Mouse (Mus musculus) heart, postnatal 0 days (tissue): ENCODE results near the gene Ifitm3. TPM values are rescaled to one million over a fixed set of nuclear protein-coding genes. Genes with fewer than 3 reads are reported as not detected.
"Not testable (repeated sequence)": the region's sequence is repeated elsewhere in the genome, so short reads cannot be mapped to it uniquely, and the experiment has no call there.

Source experiments
- ATAC-seq: fragments of 200-750 bp; cut with Nextera tagmentation; 2 replicates; pipeline ENCODE4 v1.8.0; 2017; ENCODE audit warnings: low read depth, moderate number of reproducible peaks, moderate library complexity; ENCODE audit not compliant: insufficient read depth
- DNase-seq: peaks from one replicate; pipeline ENCODE4 v3.0.0-alpha.2; 2016; ENCODE audit warnings: low spot score
- H3K27ac ChIP-seq: fragments of 300-500 bp; sonication (generic); 2 replicates; pipeline ENCODE4 v1.5.1; 2014; ENCODE audit warnings: low read depth, mild to moderate bottlenecking
- H3K27me3 ChIP-seq: fragments of 300-500 bp; sonication (generic); 2 replicates; pipeline ENCODE4 v1.6.1; 2014; ENCODE audit warnings: low read length, mixed read lengths; ENCODE audit not compliant: control insufficient read depth, insufficient read depth
- H3K36me3 ChIP-seq: fragments of 300-500 bp; sonication (generic); replicated peaks from 2 replicates; pipeline ENCODE4 v1.6.1; 2014; ENCODE audit warnings: low read length, mixed read lengths; ENCODE audit not compliant: control insufficient read depth, insufficient read depth
- H3K4me1 ChIP-seq: fragments of 300-500 bp; sonication (generic); 2 replicates; pipeline ENCODE4 v1.6.1; 2014; ENCODE audit warnings: antibody characterized with exemption; ENCODE audit not compliant: control insufficient read depth, insufficient read depth
- H3K4me2 ChIP-seq: fragments of 300-500 bp; sonication (generic); 2 replicates; pipeline ENCODE4 v1.6.1; 2014; ENCODE audit warnings: low read depth, mild to moderate bottlenecking, low read length, moderate library complexity
- H3K4me3 ChIP-seq: fragments of 300-500 bp; sonication (generic); 2 replicates; pipeline ENCODE4 v1.5.1; 2014; ENCODE audit warnings: low read depth, low read length
- H3K9ac ChIP-seq: fragments of 300-500 bp; sonication (generic); replicated peaks from 2 replicates; pipeline ENCODE4 v1.6.1; 2014; ENCODE audit warnings: low read depth, low read length, mixed read lengths
- H3K9me3 ChIP-seq: fragments of 300-500 bp; sonication (generic); replicated peaks from 2 replicates; pipeline ENCODE4 v1.6.1; 2016; ENCODE audit warnings: low read length; ENCODE audit not compliant: control insufficient read depth
- CTCF ChIP-seq: IDR thresholded peaks from 2 replicates; pipeline ENCODE4 v1.5.1; 2016; ENCODE audit warnings: antibody characterized with exemption, control low read depth, low read depth
- EP300 ChIP-seq: IDR thresholded peaks from 2 replicates; pipeline ENCODE4 v1.6.1; 2016; ENCODE audit warnings: antibody characterized with exemption, low read depth
- WGBS: fragments of 180-500 bp; shearing (Covaris S2); extraction: QIAGEN DNeasy Blood & Tissue Kit; methylation state at CpG from one replicate; pipeline ENCODE4 v1.1.7; 2014; 5-methylcytosine and 5-hydroxymethylcytosine counted together
- polyA plus RNA-seq: library from polyadenylated mRNA; unstranded; fragments of >200 nt; fragmentation: Nextera tagmentation; extraction: Ambion mirVana; gene quantifications from 2 replicates; pipeline ENCODE4 v1.2.1, GENCODE M21; 2015
- total RNA-seq: library from RNA; depleted of rRNA; stranded (reverse); fragments of >200 nt; gene quantifications from 2 replicates; pipeline ENCODE4 v1.2.3, GENCODE M21; 2014; ENCODE audit warnings: low replicate concordance

Gene Ifitm3
- total and polyA plus RNA-seq, 2 experiments from 2014 or later, result 148 to 230 TPM

DNA sequence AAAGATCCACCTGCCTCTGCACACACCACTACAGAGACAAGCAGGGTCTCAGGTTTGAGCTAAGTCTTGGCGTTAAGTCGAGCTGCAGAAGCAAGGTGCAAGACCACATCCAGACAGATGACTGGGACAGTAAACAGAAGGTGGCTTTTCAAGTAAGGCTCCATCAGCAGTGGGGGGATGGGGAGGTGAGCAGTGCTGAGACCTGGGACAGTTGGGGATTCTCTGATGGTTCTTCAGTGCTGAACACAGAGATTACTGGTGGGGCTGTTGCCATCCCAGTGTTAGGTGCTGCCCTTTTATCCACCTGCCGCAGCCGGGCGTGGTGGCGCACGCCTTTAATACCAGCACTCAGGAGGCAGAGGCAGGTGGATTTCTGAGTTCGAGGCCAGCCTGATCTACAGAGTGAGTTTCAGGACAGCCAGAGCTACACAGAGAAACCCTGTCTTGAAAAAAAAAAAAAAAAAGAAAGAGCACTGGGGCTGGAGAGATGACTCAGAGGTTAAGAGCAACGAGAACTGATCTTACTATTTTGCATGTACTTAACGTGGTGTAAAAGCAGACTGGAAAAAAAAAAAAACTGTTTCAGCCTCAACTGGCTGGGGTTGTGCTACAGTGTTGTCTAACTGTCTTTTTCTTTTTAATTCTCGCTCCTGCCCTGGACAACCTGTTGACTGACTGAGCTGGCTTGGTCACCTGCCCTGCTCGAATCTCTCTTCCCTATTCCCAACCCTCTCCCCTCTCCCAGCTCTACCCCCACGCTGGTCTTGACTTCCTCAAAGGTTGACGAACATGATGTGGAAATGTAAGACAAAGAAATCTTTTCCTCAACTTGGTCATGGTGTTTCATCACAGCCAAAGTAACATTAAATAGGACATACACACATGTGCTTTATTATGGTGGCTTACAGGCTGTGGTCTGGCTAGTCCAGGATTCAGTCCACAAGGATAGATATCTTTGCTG is 11.2 kb upstream of the Ifitm3 start:
- no peak for ATAC-seq
- Histone ChIP-seq H3K4me3 (no peak overlapping the region), H3K4me1 (peaks cover 5% of the 10 kb centered on the region; the same call in 1 of the 2 replicates), H3K36me3 (no peaks in the 10 kb centered on the region), H3K9me3 (no peaks in the 10 kb centered on the region), H3K4me2 (no peak overlapping the region), H3K27me3 (no peaks in the 10 kb centered on the region), H3K27ac (no peak overlapping the region), H3K9ac (no peak overlapping the region)
- DNase-seq, result no peak
- WGBS, result 66% methylated on average over 14 of the region's 14 CpGs
- TF ChIP-seq EP300, result no peak
- no peak for TF ChIP-seq CTCF

DNA sequence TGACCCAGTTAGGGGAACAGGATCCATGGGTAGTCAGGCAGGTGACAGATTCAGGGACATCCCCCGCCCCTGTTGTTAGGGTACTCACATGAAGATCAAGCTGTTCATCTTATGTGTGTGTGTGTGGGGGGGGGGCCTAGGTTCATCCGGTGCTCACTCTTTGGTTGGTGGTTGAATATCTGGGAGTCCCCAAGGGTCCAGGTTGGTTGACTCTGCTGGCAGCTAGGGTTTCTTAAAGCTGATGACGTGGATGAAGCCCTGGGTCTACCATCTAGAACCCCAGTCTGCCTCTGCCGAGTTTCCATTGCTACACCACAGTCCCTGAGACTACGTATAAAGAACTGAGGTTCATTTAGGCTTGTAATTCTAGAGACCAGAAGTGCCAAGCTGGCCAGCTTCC is 8.5 kb upstream of the Ifitm3 start:
- no peak for DNase-seq
- Histone ChIP-seq H3K4me2 (no peak overlapping the region), H3K9ac (no peak overlapping the region), H3K27ac (no peak overlapping the region), H3K36me3 (no peaks in the 10 kb centered on the region), H3K4me3 (no peak overlapping the region), H3K4me1 (no peaks in the 10 kb centered on the region), H3K27me3 (no peaks in the 10 kb centered on the region), H3K9me3 (no peaks in the 10 kb centered on the region)
- ATAC-seq, result no peak
- WGBS, result 86% methylated on average over 5 of the region's 5 CpGs
- TF ChIP-seq EP300 (no peak), CTCF (no peak)

DNA sequence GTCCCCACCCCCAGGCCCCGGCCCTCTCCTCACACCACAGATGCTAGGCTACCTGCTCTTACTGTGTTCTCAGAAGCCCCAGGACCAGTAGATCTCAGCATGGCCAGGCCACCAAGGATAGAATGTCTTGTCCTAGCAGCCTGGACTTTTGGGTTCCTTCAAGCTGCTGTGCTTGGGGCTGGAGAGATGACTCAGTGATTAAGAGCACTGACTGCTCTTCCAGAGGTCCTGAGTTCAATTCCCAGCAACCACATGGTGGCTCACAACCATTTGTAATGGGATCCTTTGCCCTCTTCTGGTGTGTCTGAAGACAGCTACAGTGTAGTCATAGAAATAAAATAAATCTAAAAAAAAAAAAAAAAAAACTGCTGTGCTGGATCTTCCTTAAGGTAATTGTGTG is 7.3 kb upstream of the Ifitm3 start, which contains the start of gene Ifitm6:
TSS of gene Ifitm6 (minus strand) at position 101 of the 400 bp plus-strand sequence.
- not testable (repeated sequence) for H3K4me3 ChIP-seq, H3K27me3 ChIP-seq, H3K9me3 ChIP-seq, H3K36me3 ChIP-seq, ATAC-seq, H3K9ac ChIP-seq, H3K4me2 ChIP-seq, DNase-seq, H3K27ac ChIP-seq, H3K4me1 ChIP-seq
- 81% methylated on average over 1 of the region's 1 CpGs for WGBS

DNA sequence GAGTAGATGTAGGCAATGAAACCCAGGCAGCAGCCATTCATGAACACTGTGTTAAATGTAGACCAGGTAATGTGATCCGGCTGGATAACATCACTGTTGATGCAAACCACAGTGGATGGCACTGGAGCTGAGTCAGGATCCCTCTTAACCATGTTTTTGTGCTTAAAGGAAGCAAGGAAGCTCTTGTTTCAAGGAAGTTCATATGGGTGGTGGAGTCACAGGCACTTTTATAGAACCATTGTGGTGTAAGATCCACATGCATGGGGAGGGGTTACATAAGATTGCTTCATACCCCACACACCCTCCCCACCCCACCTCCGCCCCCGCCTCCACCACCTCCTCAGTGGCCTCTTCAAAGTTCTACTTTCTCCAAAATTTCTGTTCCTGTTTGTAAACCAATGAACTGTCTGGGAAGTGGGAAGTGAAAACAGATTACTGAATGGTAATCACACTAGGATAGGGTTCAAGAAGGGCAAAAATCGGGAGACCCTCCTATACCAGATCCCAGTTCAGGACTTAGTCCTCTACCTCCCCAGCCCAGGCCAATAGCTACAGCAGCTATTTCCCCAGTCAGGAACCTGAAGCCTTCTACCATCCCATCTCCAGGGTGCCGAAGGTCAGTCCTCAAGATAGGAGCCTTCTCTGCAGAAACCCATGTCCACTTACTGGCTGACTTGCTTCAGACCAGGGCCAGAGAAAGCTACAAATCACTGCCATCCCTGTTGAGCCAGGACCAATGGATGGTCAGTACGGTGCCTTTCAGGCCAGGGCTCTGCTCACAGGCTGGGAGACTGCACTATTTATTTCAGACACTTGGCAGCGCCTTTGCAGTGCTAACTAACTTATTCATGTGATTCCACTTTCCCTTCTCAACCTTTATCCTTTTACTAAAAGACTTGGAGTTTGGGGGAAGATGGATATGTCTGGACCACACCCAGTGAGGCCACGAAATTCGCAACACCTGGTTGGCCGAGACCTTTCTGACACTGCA is 6.4 kb upstream of the Ifitm3 start:
- Histone ChIP-seq H3K4me3 (no peak overlapping the region), H3K27me3 (no peaks in the 10 kb centered on the region), H3K9ac (no peak overlapping the region), H3K36me3 (no peaks in the 10 kb centered on the region), H3K27ac (no peak overlapping the region), H3K4me1 (no peaks in the 10 kb centered on the region), H3K9me3 (no peaks in the 10 kb centered on the region), H3K4me2 (no peak overlapping the region)
- no peak for DNase-seq
- TF ChIP-seq CTCF (no peak), EP300 (no peak)
- WGBS, result 77% methylated on average over 10 of the region's 10 CpGs
- no peak for ATAC-seq

DNA sequence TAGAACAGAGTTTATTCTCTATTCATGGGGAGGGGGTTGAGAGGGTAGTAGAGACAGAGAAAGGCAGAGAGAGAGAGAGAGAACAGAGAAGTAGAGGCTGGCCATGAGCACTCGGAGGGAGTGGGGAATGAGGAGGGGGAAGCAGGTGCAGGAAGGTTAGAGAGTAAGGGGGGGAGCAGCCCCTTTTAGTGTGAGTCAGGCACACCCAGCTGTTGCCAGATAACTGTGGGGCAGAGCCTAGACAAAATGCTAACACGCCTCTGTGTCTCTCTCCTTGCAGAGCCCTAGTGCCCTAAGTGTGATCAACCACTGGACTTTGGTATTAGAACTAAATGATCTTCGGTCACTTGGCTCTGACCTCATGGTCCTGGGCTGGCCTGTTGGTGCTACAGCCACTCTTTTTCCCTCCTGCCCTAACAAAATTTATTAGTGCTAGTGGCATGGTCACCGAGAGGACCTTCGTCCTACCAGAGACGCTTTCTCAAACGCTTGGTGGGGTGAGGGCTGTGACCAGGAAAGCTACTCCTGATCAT is 734 bp upstream of the Ifitm3 start:
- H3K4me1 ChIP-seq, result peaks cover 14% of the 10 kb centered on the region; the same call in 1 of the 2 replicates
- no peak overlapping the region for H3K4me3 ChIP-seq
- H3K4me2 ChIP-seq, result no peak overlapping the region
- no peak overlapping the region for H3K9ac ChIP-seq
- TF ChIP-seq CTCF (no peak), EP300 (no peak)
- no peak for DNase-seq
- 87% methylated on average over 7 of the region's 7 CpGs for WGBS
- no peaks in the 10 kb centered on the region for H3K9me3 ChIP-seq
- ATAC-seq, result no peak
- no peaks in the 10 kb centered on the region for H3K36me3 ChIP-seq
- no peaks in the 10 kb centered on the region for H3K27me3 ChIP-seq
- H3K27ac ChIP-seq, result peak overlapping the region; percentile 79
